Mouse (Mus musculus): ENCODE data around the gene Ccdc61. TPM values are rescaled to one million over a fixed set of nuclear protein-coding genes. Genes with fewer than 3 reads are reported as not detected.

The Ccdc61 gene
- total and polyA plus RNA-seq, 3 experiments = 6.6 to 11.3 (median 9.6) TPM

GRCm38 (mm10) chr7:18844811-18845210 lies 65.4 kb downstream of the Ccdc61 start:
- no peak for DNase-seq
- TF ChIP-seq CTCF (IDR thresholded peaks at IDR 0.05) (no peak), EP300 (IDR thresholded peaks at IDR 0.05; ENCODE audit: insufficient read depth, low read depth, low read length) (no peak), POLR2A (IDR thresholded peaks at IDR 0.05; ENCODE audit: insufficient read depth, low read depth, low read length) (no peak)
- Histone ChIP-seq H3K27me3 (ENCODE audit: control insufficient read depth, insufficient read depth, low read length) (no peaks in the 10 kb centered on the region), H3K4me1 (ENCODE audit: control insufficient read depth, insufficient read depth, low read length) (peaks cover 2% of the 10 kb centered on the region), H3K9ac (ENCODE audit: low read depth, low read length) (no peak overlapping the region), H3K4me3 (no peak overlapping the region), H3K79me2 (replicated peaks; ENCODE audit: control insufficient read depth, insufficient read depth, low read length) (no peaks in the 10 kb centered on the region), H3K27ac (no peak overlapping the region), H3K36me3 (ENCODE audit: control insufficient read depth, insufficient read depth, low read length) (no peaks in the 10 kb centered on the region; the same call in 1 of the 2 replicates)
- 22% methylated on average over 5 of the region's 5 CpGs for WGBS
- intact Hi-C loops (cut with DNase I) = no loop called here

DNA sequence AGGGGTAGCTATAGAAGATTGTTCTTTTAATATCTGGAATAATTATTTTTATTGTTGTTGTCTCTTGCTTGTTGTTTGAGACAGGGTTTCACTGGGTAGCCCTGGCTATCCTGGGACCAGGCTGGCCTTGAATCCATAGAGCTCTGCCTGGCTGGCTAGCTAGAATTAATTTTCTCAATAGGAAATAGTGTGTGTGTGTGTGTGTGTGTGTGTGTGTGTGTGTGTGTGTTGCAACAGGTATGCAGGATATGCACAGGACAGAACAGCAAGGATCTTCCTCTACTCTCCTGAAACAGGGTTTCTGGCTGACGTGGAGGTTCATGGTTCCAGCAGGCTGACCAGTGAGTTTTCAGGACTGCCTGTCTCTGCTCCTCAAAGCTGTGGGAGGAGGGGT lies 69.0 kb downstream of the Ccdc61 start:
- Histone ChIP-seq H3K27me3 (ENCODE audit: control insufficient read depth, insufficient read depth, low read length) (no peaks in the 10 kb centered on the region), H3K4me3 (peak overlapping the region; percentile 54), H3K79me2 (replicated peaks; ENCODE audit: control insufficient read depth, insufficient read depth, low read length) (no peaks in the 10 kb centered on the region), H3K9ac (ENCODE audit: low read depth, low read length) (peak overlapping the region; percentile 71), H3K36me3 (ENCODE audit: control insufficient read depth, insufficient read depth, low read length) (no peaks in the 10 kb centered on the region; the same call in 1 of the 2 replicates), H3K27ac (peak overlapping the region; percentile 97), H3K4me1 (ENCODE audit: control insufficient read depth, insufficient read depth, low read length) (peaks cover 2% of the 10 kb centered on the region)
- whole genome bisulfite sequencing = 45% methylated on average over 1 of the region's 1 CpGs
- DNase-seq = no peak
- no peak for TF ChIP-seq CTCF (IDR thresholded peaks at IDR 0.05)
- TF ChIP-seq POLR2A (IDR thresholded peaks at IDR 0.05; ENCODE audit: insufficient read depth, low read depth, low read length) = no peak
- TF ChIP-seq EP300 (IDR thresholded peaks at IDR 0.05; ENCODE audit: insufficient read depth, low read depth, low read length) = no peak
- intact Hi-C loops (cut with DNase I) = loop anchor here (2.0 kb wide), 1 partner anchor 18 kb away; no protein-coding TSS in a partner anchor

Other genes with a start within 250 kb of the Ccdc61 start
- gene Psg20, start 224.2 kb downstream of the Ccdc61 start, total RNA-seq (2021) = not detected
- not detected in 2 replicates for gene Psg20, start 224.2 kb downstream of the Ccdc61 start, polyA plus RNA-seq (2012; rRNA removed)
- not detected for gene Psg22, start 192.3 kb downstream of the Ccdc61 start, total RNA-seq (2021)
- not detected in 2 replicates for gene Psg22, start 192.3 kb downstream of the Ccdc61 start, polyA plus RNA-seq (2012; rRNA removed)
- not detected for gene Psg19, start 111.9 kb downstream of the Ccdc61 start, total RNA-seq (2021)
- not detected in 2 replicates for gene Psg19, start 111.9 kb downstream of the Ccdc61 start, polyA plus RNA-seq (2012; rRNA removed)
- gene Psg17, start 88.8 kb downstream of the Ccdc61 start, total RNA-seq (2021) = not detected
- gene Psg17, start 88.8 kb downstream of the Ccdc61 start, polyA plus RNA-seq (2012; rRNA removed) = 0.04 and 0.06 TPM in 2 replicates
- 1 to 10 TPM; 7.2 to 8.0 TPM for gene Mill2, start 70.4 kb downstream of the Ccdc61 start, total RNA-seq (2021)
- 5.2 and 9.1 TPM in 2 replicates for gene Mill2, start 70.4 kb downstream of the Ccdc61 start, polyA plus RNA-seq (2012; rRNA removed)
- gene Pglyrp1, start 39.1 kb downstream of the Ccdc61 start, total RNA-seq (2021) = 1 to 10 TPM; 1.3 to 2.2 TPM
- 2.3 and 12.7 TPM in 2 replicates for gene Pglyrp1, start 39.1 kb downstream of the Ccdc61 start, polyA plus RNA-seq (2012; rRNA removed)
- gene Nova2, start 15.5 kb upstream of the Ccdc61 start, total RNA-seq (2021) = 1 to 10 TPM; 4.3 to 5.1 TPM
- 1.5 and 1.7 TPM in 2 replicates for gene Nova2, start 15.5 kb upstream of the Ccdc61 start, polyA plus RNA-seq (2012; rRNA removed)
- not detected for gene Nanos2, start 77.0 kb upstream of the Ccdc61 start, total RNA-seq (2021)
- 0.08 TPM in 1 of 2 replicates, not detected in the other for gene Nanos2, start 77.0 kb upstream of the Ccdc61 start, polyA plus RNA-seq (2012; rRNA removed)
- 1 to 10 TPM; 3.5 to 3.9 TPM for gene Mypop, start 80.8 kb upstream of the Ccdc61 start, total RNA-seq (2021)
- 3.4 and 4.0 TPM in 2 replicates for gene Mypop, start 80.8 kb upstream of the Ccdc61 start, polyA plus RNA-seq (2012; rRNA removed)
- 10 to 100 TPM; 22.5 to 24.5 TPM for gene Irf2bp1, start 93.6 kb upstream of the Ccdc61 start, total RNA-seq (2021)
- gene Irf2bp1, start 93.6 kb upstream of the Ccdc61 start, polyA plus RNA-seq (2012; rRNA removed) = 12.7 and 15.1 TPM in 2 replicates
- not detected for gene Foxa3, start 113.1 kb upstream of the Ccdc61 start, total RNA-seq (2021)
- 0.06 TPM in 1 of 2 replicates, not detected in the other for gene Foxa3, start 113.1 kb upstream of the Ccdc61 start, polyA plus RNA-seq (2012; rRNA removed)
- 10 to 100 TPM; 93.2 to 99.4 TPM for gene Sympk, start 114.0 kb upstream of the Ccdc61 start, total RNA-seq (2021)
- gene Sympk, start 114.0 kb upstream of the Ccdc61 start, polyA plus RNA-seq (2012; rRNA removed) = 54.9 and 61.3 TPM in 2 replicates
- gene Rsph6a, start 144.3 kb upstream of the Ccdc61 start, total RNA-seq (2021) = not detected
- 0.06 TPM in 1 of 2 replicates, not detected in the other for gene Rsph6a, start 144.3 kb upstream of the Ccdc61 start, polyA plus RNA-seq (2012; rRNA removed)
- gene Dmwd, start 165.8 kb upstream of the Ccdc61 start, total RNA-seq (2021) = 10 to 100 TPM; 47.8 to 54.9 TPM
- 70.9 and 79.4 TPM in 2 replicates for gene Dmwd, start 165.8 kb upstream of the Ccdc61 start, polyA plus RNA-seq (2012; rRNA removed)
- 100 to 1,000 TPM; 482 to 516 TPM for gene Dmpk, start 173.4 kb upstream of the Ccdc61 start, total RNA-seq (2021)
- gene Dmpk, start 173.4 kb upstream of the Ccdc61 start, polyA plus RNA-seq (2012; rRNA removed) = 1,225 and 1,460 TPM in 2 replicates
- 1 to 10 TPM; 7.1 to 8.2 TPM for gene Six5, start 184.2 kb upstream of the Ccdc61 start, total RNA-seq (2021)
- gene Six5, start 184.2 kb upstream of the Ccdc61 start, polyA plus RNA-seq (2012; rRNA removed) = 26.0 and 29.8 TPM in 2 replicates
- gene Gm4969, start 208.0 kb upstream of the Ccdc61 start, total RNA-seq (2021) = not detected
- 0.09 TPM in 1 of 2 replicates, not detected in the other for gene Gm4969, start 208.0 kb upstream of the Ccdc61 start, polyA plus RNA-seq (2012; rRNA removed)
- gene Fbxo46, start 209.4 kb upstream of the Ccdc61 start, total RNA-seq (2021) = 1 to 10 TPM; 4.5 to 5.2 TPM
- gene Fbxo46, start 209.4 kb upstream of the Ccdc61 start, polyA plus RNA-seq (2012; rRNA removed) = 3.3 and 5.4 TPM in 2 replicates
- gene Qpctl, start 238.9 kb upstream of the Ccdc61 start, total RNA-seq (2021) = 1 to 10 TPM; 3.8 to 4.6 TPM
- gene Qpctl, start 238.9 kb upstream of the Ccdc61 start, polyA plus RNA-seq (2012; rRNA removed) = 5.3 and 6.3 TPM in 2 replicates
- 10 to 100 TPM; 58.7 to 68.7 TPM for gene Snrpd2, start 239.3 kb upstream of the Ccdc61 start, total RNA-seq (2021)
- 28.6 and 34.7 TPM in 2 replicates for gene Snrpd2, start 239.3 kb upstream of the Ccdc61 start, polyA plus RNA-seq (2012; rRNA removed)